Mouse (Mus musculus): Measurements from ENCODE around the gene Vapb. TPM values are rescaled to one million over a fixed set of nuclear protein-coding genes. Genes with fewer than 3 reads are reported as not detected.

The Vapb gene
- polyA plus RNA-seq, 1 experiment: 9.1 TPM

DNA sequence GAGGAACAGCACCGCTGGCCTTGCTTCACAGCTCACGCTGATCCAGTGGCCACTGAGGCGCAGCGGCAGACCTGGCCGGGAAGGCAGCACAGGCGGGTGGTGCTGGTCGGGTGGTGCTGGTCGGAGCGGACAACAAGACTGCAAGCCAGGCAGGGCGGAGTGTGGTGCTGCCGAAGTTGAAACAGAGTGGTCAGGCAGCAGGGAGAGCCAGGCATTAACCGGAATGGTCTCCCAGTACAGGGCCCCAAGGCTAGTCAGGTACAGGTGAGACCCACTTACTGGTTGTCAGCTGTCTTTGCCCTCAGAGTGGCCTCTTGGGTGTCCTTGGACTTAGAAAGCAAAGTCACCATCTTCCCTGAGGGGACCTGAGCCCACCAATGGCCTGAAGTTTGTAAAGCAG is 56.7 kb downstream of the Vapb start:
- TF ChIP-seq CTCF (IDR thresholded peaks at IDR 0.05; ENCODE audit: control insufficient read depth, insufficient read depth, insufficient replicate concordance, low read depth, low read length): no peak
- TF ChIP-seq POLR2A (IDR thresholded peaks at IDR 0.05; ENCODE audit: control insufficient read depth, low read depth, low read length): no peak
- Histone ChIP-seq H3K36me3 (ENCODE audit: control insufficient read depth, insufficient read depth, low read length) (no peaks in the 10 kb centered on the region), H3K27me3 (ENCODE audit: control insufficient read depth, insufficient read depth, low read length) (no peaks in the 10 kb centered on the region), H3K4me1 (ENCODE audit: control insufficient read depth, insufficient read depth, low read length) (no peaks in the 10 kb centered on the region; the same call in 1 of the 2 replicates), H3K4me3 (ENCODE audit: control insufficient read depth, low read depth, low read length) (no peak overlapping the region), H3K27ac (ENCODE audit: control insufficient read depth, insufficient read depth, low read depth, low read length) (no peak overlapping the region)

DNA sequence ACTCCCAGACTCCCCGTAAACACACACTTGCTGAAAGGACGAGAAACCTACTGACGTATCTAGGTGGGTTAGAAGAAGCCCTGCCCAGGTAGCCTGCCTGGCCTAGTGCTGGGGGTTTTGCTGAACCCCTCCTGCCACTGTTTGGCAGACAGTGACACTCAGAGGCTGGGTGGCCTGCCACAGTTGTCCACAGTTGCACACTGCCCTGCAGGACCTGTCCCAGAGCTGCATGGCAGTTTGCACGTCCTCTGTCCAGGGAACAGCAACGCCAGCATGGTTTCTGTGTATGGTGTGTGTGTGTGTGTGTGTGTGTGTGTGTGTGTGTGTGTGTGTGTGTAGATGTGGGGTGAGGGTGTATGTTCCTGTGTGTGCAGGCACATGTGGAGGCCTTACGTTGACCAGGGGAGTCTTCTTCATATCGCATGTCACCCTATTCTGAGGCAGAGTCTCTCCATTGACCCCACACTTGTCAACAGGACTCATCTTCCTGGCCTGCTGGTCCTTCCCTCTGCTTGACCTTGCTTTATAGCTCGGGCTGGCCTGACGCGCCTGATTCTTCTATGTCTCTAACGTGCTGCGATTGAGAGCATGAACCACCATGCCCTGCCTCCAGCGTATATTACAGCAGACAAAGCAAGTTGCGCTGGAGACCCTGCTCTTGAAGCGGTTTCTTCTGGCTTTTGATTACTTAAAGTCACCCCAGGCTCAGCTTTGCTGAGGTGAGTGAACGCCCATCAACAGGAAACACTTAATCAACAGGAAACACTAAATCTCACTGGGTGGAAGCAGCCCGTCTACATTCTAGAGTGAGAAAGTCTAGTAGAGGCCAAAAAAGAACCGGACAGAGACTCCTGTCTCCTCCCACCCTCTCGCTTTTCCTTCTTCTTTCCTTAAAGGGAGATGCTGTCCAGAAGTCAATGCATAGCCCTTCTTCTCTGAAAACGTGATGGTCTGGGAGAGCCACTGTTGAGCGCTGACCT is 57.5 kb downstream of the Vapb start:
- no peak overlapping the region for H3K27ac ChIP-seq (ENCODE audit: control insufficient read depth, insufficient read depth, low read depth, low read length)
- no peak overlapping the region for H3K4me3 ChIP-seq (ENCODE audit: control insufficient read depth, low read depth, low read length)
- no peaks in the 10 kb centered on the region for H3K27me3 ChIP-seq (ENCODE audit: control insufficient read depth, insufficient read depth, low read length)
- no peak for TF ChIP-seq CTCF (IDR thresholded peaks at IDR 0.05; ENCODE audit: control insufficient read depth, insufficient read depth, insufficient replicate concordance, low read depth, low read length)
- no peak for TF ChIP-seq POLR2A (IDR thresholded peaks at IDR 0.05; ENCODE audit: control insufficient read depth, low read depth, low read length)
- H3K4me1 ChIP-seq (ENCODE audit: control insufficient read depth, insufficient read depth, low read length): no peaks in the 10 kb centered on the region; the same call in 1 of the 2 replicates
- H3K36me3 ChIP-seq (ENCODE audit: control insufficient read depth, insufficient read depth, low read length): no peaks in the 10 kb centered on the region

DNA sequence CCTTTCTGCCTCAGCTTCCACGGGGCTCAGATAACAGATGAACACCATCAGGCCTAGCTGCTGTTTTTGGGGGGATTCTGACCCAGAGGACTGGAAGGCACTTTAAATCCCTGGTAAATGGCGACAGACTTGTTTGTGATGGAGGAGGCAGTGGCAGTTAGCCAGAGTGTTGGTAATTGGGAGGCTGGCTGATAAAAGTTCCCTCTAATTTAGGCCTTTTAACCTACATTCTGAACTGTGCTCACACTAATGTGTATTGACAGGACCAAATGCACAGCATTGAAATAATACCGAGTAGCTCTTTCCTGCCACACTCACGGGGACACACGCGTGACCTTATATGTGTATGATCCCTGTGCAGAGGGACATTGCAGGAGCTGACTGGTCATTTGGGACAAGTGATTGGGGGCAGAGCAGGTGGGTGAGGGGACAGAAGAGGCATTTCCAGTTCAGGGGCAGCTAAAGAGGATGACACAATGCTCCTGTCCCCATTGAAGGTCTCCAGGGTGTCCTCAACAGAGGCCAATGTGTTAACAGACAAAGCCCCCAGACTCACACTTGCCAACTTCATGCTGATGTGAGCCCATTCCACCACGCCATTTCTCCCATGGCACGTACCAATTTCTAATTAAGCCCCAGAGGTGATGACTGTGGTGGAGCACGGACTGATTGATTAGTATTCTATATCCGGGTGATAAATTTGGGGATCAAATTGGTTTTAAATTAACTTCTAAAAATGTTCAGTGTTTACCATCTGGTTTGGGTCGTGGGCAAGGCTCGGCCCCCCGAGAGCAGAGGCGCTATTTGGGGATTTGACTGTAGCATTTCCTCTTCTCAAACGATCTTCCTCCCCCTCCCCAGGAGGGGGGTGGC is 58.7 kb downstream of the Vapb start:
- no peak overlapping the region for H3K4me3 ChIP-seq (ENCODE audit: control insufficient read depth, low read depth, low read length)
- H3K27me3 ChIP-seq (ENCODE audit: control insufficient read depth, insufficient read depth, low read length): no peaks in the 10 kb centered on the region
- no peak overlapping the region for H3K27ac ChIP-seq (ENCODE audit: control insufficient read depth, insufficient read depth, low read depth, low read length)
- TF ChIP-seq CTCF (IDR thresholded peaks at IDR 0.05; ENCODE audit: control insufficient read depth, insufficient read depth, insufficient replicate concordance, low read depth, low read length): no peak
- no peak for TF ChIP-seq POLR2A (IDR thresholded peaks at IDR 0.05; ENCODE audit: control insufficient read depth, low read depth, low read length)
- no peaks in the 10 kb centered on the region for H3K36me3 ChIP-seq (ENCODE audit: control insufficient read depth, insufficient read depth, low read length)
- no peaks in the 10 kb centered on the region; the same call in 1 of the 2 replicates for H3K4me1 ChIP-seq (ENCODE audit: control insufficient read depth, insufficient read depth, low read length)

DNA sequence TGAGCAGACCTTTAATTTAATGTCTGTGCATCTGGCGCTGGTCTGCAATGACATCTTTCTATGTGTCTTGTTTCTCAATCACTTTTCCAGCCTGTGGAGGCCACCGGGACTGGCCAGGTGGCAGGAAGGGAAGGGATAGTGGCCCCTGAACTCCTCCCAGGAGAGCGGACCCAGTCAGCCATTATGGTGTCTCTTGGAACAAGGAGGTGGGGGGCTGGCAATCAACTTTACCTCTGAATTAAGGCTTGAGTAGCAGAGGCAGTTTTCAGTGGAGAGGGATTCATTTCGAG is 59.3 kb downstream of the Vapb start:
- Histone ChIP-seq H3K27ac (ENCODE audit: control insufficient read depth, insufficient read depth, low read depth, low read length) (no peak overlapping the region), H3K4me1 (ENCODE audit: control insufficient read depth, insufficient read depth, low read length) (no peaks in the 10 kb centered on the region; the same call in 1 of the 2 replicates), H3K27me3 (ENCODE audit: control insufficient read depth, insufficient read depth, low read length) (no peaks in the 10 kb centered on the region), H3K36me3 (ENCODE audit: control insufficient read depth, insufficient read depth, low read length) (no peaks in the 10 kb centered on the region), H3K4me3 (ENCODE audit: control insufficient read depth, low read depth, low read length) (no peak overlapping the region)
- TF ChIP-seq CTCF (IDR thresholded peaks at IDR 0.05; ENCODE audit: control insufficient read depth, insufficient read depth, insufficient replicate concordance, low read depth, low read length) (no peak), POLR2A (IDR thresholded peaks at IDR 0.05; ENCODE audit: control insufficient read depth, low read depth, low read length) (no peak)

DNA sequence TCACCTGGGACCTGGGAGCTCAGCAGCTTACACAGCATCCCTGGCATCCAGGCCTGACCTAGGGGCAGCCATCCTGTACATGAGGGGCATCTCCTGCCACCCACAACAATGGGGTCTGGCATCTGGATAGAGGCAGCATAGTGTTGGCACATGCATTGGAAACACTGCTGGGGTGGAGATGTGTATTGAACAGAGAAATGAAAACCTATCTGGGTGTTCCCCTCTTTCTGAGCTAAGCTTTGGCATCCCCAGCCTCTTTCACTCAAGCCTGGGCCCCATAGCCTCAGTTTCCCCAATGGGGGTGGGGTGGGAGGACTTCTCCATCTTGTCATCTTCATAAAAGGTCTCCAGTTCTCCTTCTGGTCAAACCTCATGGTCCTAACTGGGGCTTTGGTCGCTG is 62.2 kb downstream of the Vapb start:
- no peak for TF ChIP-seq POLR2A (IDR thresholded peaks at IDR 0.05; ENCODE audit: control insufficient read depth, low read depth, low read length)
- no peak for TF ChIP-seq CTCF (IDR thresholded peaks at IDR 0.05; ENCODE audit: control insufficient read depth, insufficient read depth, insufficient replicate concordance, low read depth, low read length)
- Histone ChIP-seq H3K36me3 (ENCODE audit: control insufficient read depth, insufficient read depth, low read length) (no peaks in the 10 kb centered on the region), H3K27me3 (ENCODE audit: control insufficient read depth, insufficient read depth, low read length) (no peaks in the 10 kb centered on the region), H3K4me3 (ENCODE audit: control insufficient read depth, low read depth, low read length) (no peak overlapping the region), H3K27ac (ENCODE audit: control insufficient read depth, insufficient read depth, low read depth, low read length) (no peak overlapping the region), H3K4me1 (ENCODE audit: control insufficient read depth, insufficient read depth, low read length) (no peaks in the 10 kb centered on the region)

DNA sequence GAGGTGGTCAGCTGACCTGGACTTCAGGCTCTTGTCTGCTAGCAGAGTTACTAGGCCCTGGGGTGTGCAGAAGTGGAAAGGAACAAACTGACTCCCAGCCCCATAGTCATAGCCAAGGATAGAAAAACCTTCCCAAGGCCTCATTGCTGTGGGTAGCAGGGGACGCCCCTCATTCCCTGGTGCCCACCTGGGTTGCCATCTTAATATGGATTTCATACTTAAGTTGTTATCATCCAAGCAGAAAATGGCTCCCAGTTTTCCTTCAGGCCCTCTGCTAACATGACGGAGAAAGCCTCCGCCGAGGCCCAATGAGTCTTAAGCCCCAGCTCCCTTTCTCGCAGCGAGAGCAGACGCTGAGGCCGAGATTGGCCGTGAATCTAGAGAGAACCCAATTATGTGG is 63.3 kb downstream of the Vapb start:
- Histone ChIP-seq H3K4me1 (ENCODE audit: control insufficient read depth, insufficient read depth, low read length) (no peaks in the 10 kb centered on the region), H3K27ac (ENCODE audit: control insufficient read depth, insufficient read depth, low read depth, low read length) (no peak overlapping the region), H3K27me3 (ENCODE audit: control insufficient read depth, insufficient read depth, low read length) (no peaks in the 10 kb centered on the region), H3K4me3 (ENCODE audit: control insufficient read depth, low read depth, low read length) (no peak overlapping the region), H3K36me3 (ENCODE audit: control insufficient read depth, insufficient read depth, low read length) (no peaks in the 10 kb centered on the region)
- TF ChIP-seq CTCF (IDR thresholded peaks at IDR 0.05; ENCODE audit: control insufficient read depth, insufficient read depth, insufficient replicate concordance, low read depth, low read length) (no peak), POLR2A (IDR thresholded peaks at IDR 0.05; ENCODE audit: control insufficient read depth, low read depth, low read length) (no peak)

DNA sequence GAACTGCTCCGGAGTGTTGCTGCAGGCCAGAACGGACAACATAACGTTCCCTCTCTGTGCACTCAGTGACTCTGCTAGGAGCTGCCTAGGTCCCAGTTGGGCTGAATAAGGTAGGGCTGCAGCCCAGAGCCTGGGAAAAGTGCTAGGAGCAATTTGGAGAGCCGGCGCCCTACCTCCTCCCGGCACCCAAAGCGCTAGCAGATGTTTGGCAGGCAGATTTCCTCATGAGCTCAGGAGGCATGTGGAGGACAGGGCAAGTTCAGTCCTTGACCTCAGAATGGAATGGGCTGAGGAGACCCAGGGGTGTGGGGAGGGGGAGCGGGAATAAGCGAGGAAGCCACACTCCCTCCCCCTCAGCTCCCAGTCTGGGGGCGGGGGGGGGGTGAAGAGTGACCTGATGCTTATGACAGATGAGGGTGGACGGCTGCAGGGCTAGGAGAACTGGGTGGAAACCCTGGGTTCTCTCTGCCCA is 64.1 kb downstream of the Vapb start:
- no peak overlapping the region for H3K4me3 ChIP-seq (ENCODE audit: control insufficient read depth, low read depth, low read length)
- no peaks in the 10 kb centered on the region for H3K27me3 ChIP-seq (ENCODE audit: control insufficient read depth, insufficient read depth, low read length)
- no peaks in the 10 kb centered on the region for H3K4me1 ChIP-seq (ENCODE audit: control insufficient read depth, insufficient read depth, low read length)
- TF ChIP-seq POLR2A (IDR thresholded peaks at IDR 0.05; ENCODE audit: control insufficient read depth, low read depth, low read length) (no peak), CTCF (IDR thresholded peaks at IDR 0.05; ENCODE audit: control insufficient read depth, insufficient read depth, insufficient replicate concordance, low read depth, low read length) (no peak)
- no peak overlapping the region for H3K27ac ChIP-seq (ENCODE audit: control insufficient read depth, insufficient read depth, low read depth, low read length)
- H3K36me3 ChIP-seq (ENCODE audit: control insufficient read depth, insufficient read depth, low read length): no peaks in the 10 kb centered on the region

Data from testis, adult 2 months (tissue).